Mouse (Mus musculus) thymus, adult 2 months (tissue): ENCODE data around the gene Tango2. TPM values are rescaled to one million over a fixed set of nuclear protein-coding genes. Genes with fewer than 3 reads are reported as not detected.
A peak's percentile ranks its signal among the peaks of the same experiment; 100 is the strongest.

Experiments used
- DNase-seq: peaks from one replicate; pipeline ENCODE4 v3.0.0; 2021
- H3K27ac ChIP-seq: fragments of 200-500 bp; 2 replicates; pipeline ENCODE4 v1.5.1; 2012; ENCODE audit warnings: low read length, control low read depth; ENCODE audit not compliant: control insufficient read depth, insufficient read depth
- H3K27me3 ChIP-seq: fragments of 200-500 bp; 2 replicates; pipeline ENCODE4 v1.6.1; 2012; ENCODE audit warnings: mild to moderate bottlenecking, low read length, moderate library complexity, mixed read lengths; ENCODE audit not compliant: control insufficient read depth, insufficient read depth
- H3K36me3 ChIP-seq: fragments of 200-500 bp; 2 replicates; pipeline ENCODE4 v1.6.1; 2012; ENCODE audit warnings: mild to moderate bottlenecking, low read length, moderate library complexity; ENCODE audit not compliant: control insufficient read depth, insufficient read depth
- H3K4me1 ChIP-seq: fragments of 200-500 bp; replicated peaks from 2 replicates; pipeline ENCODE4 v1.6.1; 2012; ENCODE audit warnings: low read length; ENCODE audit not compliant: control insufficient read depth, insufficient read depth
- H3K4me3 ChIP-seq: fragments of 200-500 bp; 2 replicates; pipeline ENCODE4 v1.5.1; 2012; ENCODE audit warnings: mild to moderate bottlenecking, low read length, control low read depth, moderate library complexity; ENCODE audit not compliant: control insufficient read depth, insufficient read depth
- CTCF ChIP-seq: fragments of 200-500 bp; IDR thresholded peaks from 2 replicates; pipeline ENCODE4 v1.5.1; 2012; ENCODE audit warnings: mild to moderate bottlenecking, control low read depth, low read length, moderate library complexity, borderline replicate concordance; ENCODE audit not compliant: control insufficient read depth, poor library complexity, insufficient read depth; ENCODE audit errors: extremely low read depth
- POLR2A ChIP-seq: fragments of 200-500 bp; IDR thresholded peaks from 2 replicates; pipeline ENCODE4 v1.6.1; 2012; ENCODE audit warnings: mild to moderate bottlenecking, low read length, control low read depth, moderate library complexity; ENCODE audit not compliant: control insufficient read depth, poor library complexity, insufficient read depth; ENCODE audit errors: extremely low read depth
- WGBS: fragments of 180-500 bp; shearing (Covaris S2); methylation state at CpG from one replicate; pipeline ENCODE4 v1.1.7; 2018; 5-methylcytosine and 5-hydroxymethylcytosine counted together
- polyA plus RNA-seq: library from polyadenylated mRNA; depleted of rRNA; stranded (reverse); fragments of >200 nt; gene quantifications from 2 replicates; pipeline ENCODE4 v1.2.3, GENCODE M21; 2012

Tango2 gene
- polyA plus RNA-seq, 1 experiment, result 67.3 TPM

DNA sequence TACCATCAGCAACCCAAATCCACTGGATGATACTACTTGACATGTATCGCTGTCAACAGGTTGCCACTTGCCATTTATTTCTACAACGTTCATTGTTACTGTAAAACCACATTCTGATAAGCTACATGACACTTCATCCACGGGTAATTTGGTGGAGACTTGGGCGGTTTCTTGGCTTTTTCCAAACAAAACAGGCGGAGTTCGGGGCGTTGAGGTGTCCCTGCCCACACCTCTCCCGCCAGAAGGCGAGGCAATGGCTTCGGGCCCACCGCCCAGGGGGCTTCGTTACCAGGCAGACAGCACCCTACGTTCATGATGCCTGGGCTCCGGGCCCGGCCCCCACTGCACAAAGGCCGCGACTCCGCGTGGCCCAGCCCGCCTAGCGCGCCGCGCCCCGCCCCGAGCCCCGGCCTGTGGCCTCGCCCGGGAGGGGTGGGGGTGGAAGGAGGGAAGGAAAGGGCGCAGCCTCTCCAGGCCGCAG lies 59.3 kb downstream of the Tango2 start:
- under 1% methylated on average over 31 of the region's 31 CpGs for WGBS
- Histone ChIP-seq H3K36me3 (peaks cover 9% of the 10 kb centered on the region), H3K4me1 (peaks cover 6% of the 10 kb centered on the region), H3K27ac (no peak overlapping the region), H3K27me3 (no peaks in the 10 kb centered on the region), H3K4me3 (peak overlapping the region; percentile 90)
- no peak for DNase-seq
- TF ChIP-seq POLR2A, result no peak
- no peak for TF ChIP-seq CTCF

DNA sequence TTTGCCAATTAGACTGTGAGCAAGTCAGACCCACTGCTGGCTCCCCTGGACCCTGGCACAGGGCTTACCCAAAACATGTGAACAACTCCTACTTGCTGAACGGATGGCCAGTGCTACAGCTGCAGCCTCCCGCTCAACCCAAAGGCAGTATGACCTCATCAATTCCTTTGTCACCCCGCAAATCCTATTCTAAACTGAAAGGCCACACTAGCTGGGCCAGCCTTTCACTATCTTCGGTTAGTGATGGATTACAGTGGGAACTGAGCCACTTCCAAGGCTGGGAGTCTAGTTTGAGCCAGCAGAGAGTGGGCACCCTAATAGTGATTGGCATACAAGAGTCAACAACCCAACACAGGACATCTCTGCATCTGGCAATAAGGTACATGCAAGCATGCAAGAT lies 59.7 kb downstream of the Tango2 start:
- 3% methylated on average over 4 of the region's 4 CpGs for WGBS
- Histone ChIP-seq H3K4me3 (peak overlapping the region; percentile 29), H3K27me3 (no peaks in the 10 kb centered on the region), H3K27ac (no peak overlapping the region), H3K36me3 (peaks cover 14% of the 10 kb centered on the region), H3K4me1 (peaks cover 6% of the 10 kb centered on the region)
- TF ChIP-seq CTCF (no peak), POLR2A (no peak)
- DNase-seq, result no peak

DNA sequence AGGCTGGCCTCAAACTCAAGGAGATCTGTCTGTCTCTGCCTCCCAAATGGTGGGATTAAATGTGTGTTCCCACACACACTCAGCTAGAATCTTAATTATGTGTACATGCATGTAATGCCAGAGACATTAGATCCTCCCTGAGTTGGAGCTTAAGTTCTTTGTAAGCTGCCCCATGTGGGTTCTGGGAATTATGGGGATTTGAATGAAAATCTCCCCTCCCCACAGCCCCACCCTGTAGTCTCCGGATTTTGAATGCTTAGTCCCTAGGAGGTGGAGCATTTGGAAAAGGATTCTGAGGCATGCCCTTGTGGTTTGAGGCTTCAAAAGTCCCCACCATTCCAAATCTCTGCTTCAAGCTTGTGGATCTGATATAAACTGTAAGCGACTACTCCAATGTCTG lies 72.7 kb downstream of the Tango2 start:
- Histone ChIP-seq H3K4me3 (no peak overlapping the region), H3K27me3 (no peaks in the 10 kb centered on the region), H3K27ac (no peak overlapping the region), H3K36me3 (peaks cover 88% of the 10 kb centered on the region), H3K4me1 (no peaks in the 10 kb centered on the region)
- TF ChIP-seq POLR2A (no peak), CTCF (no peak)
- 97% methylated on average over 2 of the region's 2 CpGs for WGBS
- DNase-seq, result no peak

- no peaks in the 10 kb centered on the region for H3K27me3 ChIP-seq
- DNase-seq, result peak; percentile 27
- TF ChIP-seq POLR2A, result no peak
- no peak for TF ChIP-seq CTCF
- H3K4me1 ChIP-seq, result no peaks in the 10 kb centered on the region
- H3K36me3 ChIP-seq, result peaks cover 82% of the 10 kb centered on the region
- no peak overlapping the region for H3K27ac ChIP-seq
- no peak overlapping the region for H3K4me3 ChIP-seq
- WGBS, result 94% methylated on average over 5 of the region's 5 CpGs
Measured at GRCm38 (mm10) chr16:18268182-18268581, 79.7 kb downstream of the Tango2 start.

DNA sequence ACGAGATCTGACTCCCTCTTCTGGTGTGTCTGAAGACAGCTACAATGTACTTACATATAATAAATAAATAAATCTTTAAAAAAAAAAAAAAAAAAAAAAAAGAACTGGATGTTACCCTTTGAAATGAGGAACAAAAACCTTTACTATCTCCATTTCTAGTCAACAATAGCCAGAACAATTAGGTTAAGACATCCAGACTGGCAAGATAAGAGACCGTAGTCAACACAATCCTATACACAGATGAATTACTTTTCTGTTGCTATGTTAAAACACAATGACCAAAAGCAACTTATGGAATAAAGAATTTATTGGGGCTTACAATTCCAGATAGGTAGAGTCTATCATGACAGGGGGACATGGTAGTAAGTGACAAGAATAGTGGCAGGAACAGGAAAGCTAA lies 82.9 kb downstream of the Tango2 start:
- Histone ChIP-seq H3K4me1 (no peaks in the 10 kb centered on the region), H3K4me3 (no peak overlapping the region), H3K27me3 (no peaks in the 10 kb centered on the region), H3K36me3 (peaks cover 81% of the 10 kb centered on the region), H3K27ac (no peak overlapping the region)
- DNase-seq, result no peak
- TF ChIP-seq CTCF (no peak), POLR2A (no peak)
- WGBS, result 94% methylated on average over 2 of the region's 2 CpGs

GRCm38 (mm10) chr16:18258221-18258620 lies 89.7 kb downstream of the Tango2 start, which contains the start of gene Gm49776:
Gm49776 (minus strand) TSS chr16:18258321.
- no peak within 1 kb of the TSS for H3K4me3 ChIP-seq
- TF ChIP-seq POLR2A (no peak), CTCF (no peak)
- DNase-seq, result no peak
- WGBS, result 92% methylated on average over 2 of the region's 2 CpGs
- H3K27me3 ChIP-seq, result no peaks in the 10 kb centered on the region
- H3K36me3 ChIP-seq, result peaks cover 90% of the 10 kb centered on the region
- H3K4me1 ChIP-seq, result no peaks in the 10 kb centered on the region
- no peak within 1 kb of the TSS for H3K27ac ChIP-seq

- H3K4me3 ChIP-seq, result no peak overlapping the region
- no peak overlapping the region for H3K27ac ChIP-seq
- TF ChIP-seq POLR2A (no peak), CTCF (no peak)
- 87% methylated on average over 1 of the region's 1 CpGs for WGBS
- no peaks in the 10 kb centered on the region for H3K27me3 ChIP-seq
- H3K4me1 ChIP-seq, result peaks cover 12% of the 10 kb centered on the region
- no peak for DNase-seq
- H3K36me3 ChIP-seq, result peaks cover 70% of the 10 kb centered on the region
Measured at GRCm38 (mm10) chr16:18253866-18254265, 94.0 kb downstream of the Tango2 start.
